Mouse (Mus musculus) midbrain, embryonic 11.5 days (tissue): ENCODE results near the gene Tcf12. TPM values are rescaled to one million over a fixed set of nuclear protein-coding genes. Genes with fewer than 3 reads are reported as not detected.

ENCODE experiments used
- ATAC-seq: fragments of 200-750 bp; cut with Nextera tagmentation; 2 replicates; pipeline ENCODE4 v1.8.0; 2017; ENCODE audit warnings: moderate TSS enrichment, moderate library complexity; ENCODE audit not compliant: low FRiP score
- DNase-seq: peaks from one replicate; pipeline ENCODE4 v3.0.0; 2015; ENCODE audit warnings: low spot score; ENCODE audit errors: missing footprints
- H3K27ac ChIP-seq: fragments of 300-500 bp; sonication (generic); 2 replicates; pipeline ENCODE4 v1.5.1; 2014; ENCODE audit warnings: low read depth, low read length
- H3K27me3 ChIP-seq: fragments of 300-500 bp; sonication (generic); 2 replicates; pipeline ENCODE4 v1.6.1; 2014; ENCODE audit warnings: mild to moderate bottlenecking, low read length, moderate library complexity, mixed read lengths; ENCODE audit not compliant: control insufficient read depth, insufficient read depth
- H3K36me3 ChIP-seq: fragments of 300-500 bp; sonication (generic); 2 replicates; pipeline ENCODE4 v1.6.1; 2014; ENCODE audit warnings: mild to moderate bottlenecking, low read length, moderate library complexity, mixed read lengths; ENCODE audit not compliant: control insufficient read depth, insufficient read depth
- H3K4me1 ChIP-seq: fragments of 300-500 bp; sonication (generic); 2 replicates; pipeline ENCODE4 v1.6.1; 2014; ENCODE audit warnings: low read length; ENCODE audit not compliant: control insufficient read depth, insufficient read depth
- H3K4me2 ChIP-seq: fragments of 300-500 bp; sonication (generic); 2 replicates; pipeline ENCODE4 v1.6.1; 2014; ENCODE audit warnings: mild to moderate bottlenecking, moderate library complexity
- H3K4me3 ChIP-seq: fragments of 300-500 bp; sonication (generic); 2 replicates; pipeline ENCODE4 v1.5.1; 2014; ENCODE audit warnings: low read depth, low read length
- H3K9ac ChIP-seq: fragments of 300-500 bp; sonication (generic); 2 replicates; pipeline ENCODE4 v1.6.1; 2014; ENCODE audit warnings: low read length
- H3K9me3 ChIP-seq: fragments of 300-500 bp; sonication (generic); 2 replicates; pipeline ENCODE4 v1.6.1; 2016; ENCODE audit warnings: low read length; ENCODE audit not compliant: control insufficient read depth
- WGBS: fragments of 180-500 bp; shearing (Covaris S2); extraction: QIAGEN DNeasy Blood & Tissue Kit; methylation state at CpG from one replicate; pipeline ENCODE4 v1.1.7; 2014; 5-methylcytosine and 5-hydroxymethylcytosine counted together
- polyA plus RNA-seq: library from polyadenylated mRNA; unstranded; fragments of >200 nt; fragmentation: Nextera tagmentation; extraction: Ambion mirVana; gene quantifications from 2 replicates; pipeline ENCODE4 v1.2.1, GENCODE M21; 2014

Gene Tcf12
- polyA plus RNA-seq, 1 experiment from 2014 or later = 211 TPM

GRCm38 (mm10) chr9:71808640-71809254, 302.9 kb downstream of the Tcf12 start:
- DNase-seq = peak; percentile 85
- H3K9me3 ChIP-seq = no peaks in the 10 kb centered on the region
- H3K36me3 ChIP-seq = no peaks in the 10 kb centered on the region
- H3K4me2 ChIP-seq = peak overlapping the region; percentile 14; the same call in 1 of the 2 replicates
- no peaks in the 10 kb centered on the region; the same call in none of the 2 replicates for H3K27me3 ChIP-seq
- WGBS = 37% methylated on average over 11 of the region's 11 CpGs
- ATAC-seq = no peak
- no peak overlapping the region for H3K9ac ChIP-seq
- H3K4me3 ChIP-seq = no peak overlapping the region
- H3K27ac ChIP-seq = no peak overlapping the region
- H3K4me1 ChIP-seq = no peaks in the 10 kb centered on the region

GRCm38 (mm10) chr9:71807801-71808200, 303.9 kb downstream of the Tcf12 start:
- Histone ChIP-seq H3K4me3 (no peak overlapping the region), H3K4me1 (no peaks in the 10 kb centered on the region), H3K4me2 (no peak overlapping the region), H3K27ac (no peak overlapping the region), H3K27me3 (no peaks in the 10 kb centered on the region; the same call in none of the 2 replicates), H3K9me3 (no peaks in the 10 kb centered on the region), H3K36me3 (no peaks in the 10 kb centered on the region), H3K9ac (no peak overlapping the region)
- WGBS = 65% methylated on average over 4 of the region's 4 CpGs
- ATAC-seq (no peak), DNase-seq (peak; percentile 65)

DNA sequence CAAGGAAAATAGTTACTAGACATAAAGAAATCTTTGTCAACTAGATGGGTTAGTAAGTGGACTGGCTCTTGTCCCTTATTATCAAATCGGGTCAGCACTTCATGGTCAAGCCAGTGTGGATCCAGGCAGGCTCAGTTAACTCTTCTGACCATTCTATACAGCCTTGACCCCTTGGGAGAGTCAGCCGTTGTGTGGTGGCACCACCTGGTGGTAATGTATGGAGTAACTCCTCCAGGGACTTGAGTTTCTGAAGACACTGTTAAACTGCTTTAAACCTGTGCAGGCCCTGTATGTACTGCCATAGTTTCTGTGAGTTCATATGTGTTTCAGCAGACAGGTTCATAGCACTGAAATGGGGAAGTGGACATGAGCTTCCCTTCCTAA, 305.3 kb downstream of the Tcf12 start:
- Histone ChIP-seq H3K36me3 (no peaks in the 10 kb centered on the region), H3K27me3 (no peaks in the 10 kb centered on the region; the same call in none of the 2 replicates), H3K9ac (no peak overlapping the region), H3K4me3 (no peak overlapping the region), H3K27ac (no peak overlapping the region), H3K4me2 (no peak overlapping the region), H3K4me1 (no peaks in the 10 kb centered on the region), H3K9me3 (no peaks in the 10 kb centered on the region)
- DNase-seq (peak; percentile 96), ATAC-seq (peak; percentile 61)
- 12% methylated on average over 2 of the region's 2 CpGs for WGBS

- Histone ChIP-seq H3K9me3 (no peaks in the 10 kb centered on the region), H3K27ac (no peak overlapping the region), H3K36me3 (no peaks in the 10 kb centered on the region), H3K27me3 (no peaks in the 10 kb centered on the region; the same call in none of the 2 replicates), H3K4me3 (no peak overlapping the region), H3K9ac (no peak overlapping the region), H3K4me1 (no peaks in the 10 kb centered on the region), H3K4me2 (no peak overlapping the region)
- DNase-seq (peak; percentile 81), ATAC-seq (0 out of 2 replicates have a peak, but pooled peaks have one; percentile 22)
- WGBS = 70% methylated on average over 6 of the region's 6 CpGs
Measured at GRCm38 (mm10) chr9:71805646-71806421, 305.8 kb downstream of the Tcf12 start.

DNA sequence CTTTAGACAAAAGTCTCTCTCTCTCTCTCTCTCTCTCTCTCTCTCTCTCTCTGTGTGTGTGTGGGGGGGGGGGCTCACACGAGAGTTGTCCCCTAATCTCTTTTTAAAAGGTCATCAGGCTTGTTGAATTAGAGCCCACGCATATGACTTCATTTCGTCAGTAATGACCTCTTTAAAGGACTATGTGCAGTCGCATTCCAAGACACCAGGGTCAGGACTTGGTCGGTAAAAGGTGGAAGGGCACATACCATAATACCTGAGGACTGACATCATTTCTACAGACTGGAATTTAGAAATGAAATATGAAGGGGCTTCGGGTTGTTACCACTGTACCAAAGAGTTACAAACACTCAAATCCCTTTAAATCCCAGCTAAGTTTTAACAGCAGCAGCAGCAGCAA, 307.6 kb downstream of the Tcf12 start:
- H3K4me3 ChIP-seq = no peak overlapping the region
- no peaks in the 10 kb centered on the region for H3K9me3 ChIP-seq
- H3K36me3 ChIP-seq = no peaks in the 10 kb centered on the region
- peak; percentile 57 for DNase-seq
- no peak overlapping the region for H3K4me2 ChIP-seq
- no peaks in the 10 kb centered on the region; the same call in 1 of the 2 replicates for H3K27me3 ChIP-seq
- H3K9ac ChIP-seq = no peak overlapping the region
- H3K4me1 ChIP-seq = no peaks in the 10 kb centered on the region
- H3K27ac ChIP-seq = no peak overlapping the region
- 38% methylated on average over 6 of the region's 6 CpGs for WGBS
- no peak for ATAC-seq

- 76% methylated on average over 7 of the region's 7 CpGs for WGBS
- DNase-seq = peak; percentile 81
- Histone ChIP-seq H3K4me1 (no peaks in the 10 kb centered on the region), H3K9ac (no peak overlapping the region), H3K27me3 (no peaks in the 10 kb centered on the region; the same call in 1 of the 2 replicates), H3K4me3 (no peak overlapping the region), H3K36me3 (no peaks in the 10 kb centered on the region), H3K27ac (no peak overlapping the region), H3K9me3 (no peaks in the 10 kb centered on the region), H3K4me2 (no peak overlapping the region)
- no peak for ATAC-seq
Measured at GRCm38 (mm10) chr9:71803281-71803680, 308.4 kb downstream of the Tcf12 start.

GRCm38 (mm10) chr9:71799598-71799997, 312.1 kb downstream of the Tcf12 start:
- Histone ChIP-seq H3K36me3 (no peaks in the 10 kb centered on the region), H3K4me2 (no peak overlapping the region), H3K4me3 (no peak overlapping the region), H3K4me1 (no peaks in the 10 kb centered on the region), H3K27ac (no peak overlapping the region), H3K9me3 (no peaks in the 10 kb centered on the region), H3K9ac (no peak overlapping the region), H3K27me3 (no peaks in the 10 kb centered on the region)
- DNase-seq = no peak
- ATAC-seq = no peak
- WGBS = 89% methylated on average over 5 of the region's 5 CpGs

DNA sequence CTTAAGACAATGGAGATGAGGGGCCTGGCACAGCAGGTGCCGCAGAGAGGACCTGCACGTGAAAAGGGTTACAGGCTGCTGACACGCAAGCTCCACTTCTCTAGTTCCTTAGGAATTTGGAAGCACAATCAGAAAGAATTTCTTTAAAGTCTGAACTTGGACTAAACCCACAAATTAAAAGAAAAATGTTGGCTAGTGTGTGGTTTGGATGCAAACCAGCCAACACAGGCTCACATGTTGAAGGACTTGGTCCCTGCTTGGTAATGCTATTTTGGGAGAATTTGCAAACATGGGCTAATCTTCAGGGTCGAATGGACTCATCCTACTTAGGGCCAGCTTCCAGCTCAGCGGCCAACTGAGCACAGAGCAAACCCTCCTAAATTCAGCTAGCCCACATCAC, 313.5 kb downstream of the Tcf12 start:
- WGBS = 55% methylated on average over 5 of the region's 5 CpGs
- no peak for ATAC-seq

More for the DNA sequence above, 313.5 kb downstream of the Tcf12 start:
- no peaks in the 10 kb centered on the region for H3K27me3 ChIP-seq
- H3K36me3 ChIP-seq = no peaks in the 10 kb centered on the region
- no peak overlapping the region for H3K9ac ChIP-seq
- no peak overlapping the region for H3K4me2 ChIP-seq
- H3K4me1 ChIP-seq = no peaks in the 10 kb centered on the region
- no peak overlapping the region for H3K4me3 ChIP-seq
- H3K27ac ChIP-seq = no peak overlapping the region
- H3K9me3 ChIP-seq = no peaks in the 10 kb centered on the region
- no peak for DNase-seq
